Mouse (Mus musculus): Measurements from ENCODE around the gene A630001G21Rik. TPM values are rescaled to one million over a fixed set of nuclear protein-coding genes. Genes with fewer than 3 reads are reported as not detected.
A peak's percentile ranks its signal among the peaks of the same experiment; 100 is the strongest.

The A630001G21Rik gene
- polyA plus RNA-seq, 1 experiment = 28.4 TPM

DNA sequence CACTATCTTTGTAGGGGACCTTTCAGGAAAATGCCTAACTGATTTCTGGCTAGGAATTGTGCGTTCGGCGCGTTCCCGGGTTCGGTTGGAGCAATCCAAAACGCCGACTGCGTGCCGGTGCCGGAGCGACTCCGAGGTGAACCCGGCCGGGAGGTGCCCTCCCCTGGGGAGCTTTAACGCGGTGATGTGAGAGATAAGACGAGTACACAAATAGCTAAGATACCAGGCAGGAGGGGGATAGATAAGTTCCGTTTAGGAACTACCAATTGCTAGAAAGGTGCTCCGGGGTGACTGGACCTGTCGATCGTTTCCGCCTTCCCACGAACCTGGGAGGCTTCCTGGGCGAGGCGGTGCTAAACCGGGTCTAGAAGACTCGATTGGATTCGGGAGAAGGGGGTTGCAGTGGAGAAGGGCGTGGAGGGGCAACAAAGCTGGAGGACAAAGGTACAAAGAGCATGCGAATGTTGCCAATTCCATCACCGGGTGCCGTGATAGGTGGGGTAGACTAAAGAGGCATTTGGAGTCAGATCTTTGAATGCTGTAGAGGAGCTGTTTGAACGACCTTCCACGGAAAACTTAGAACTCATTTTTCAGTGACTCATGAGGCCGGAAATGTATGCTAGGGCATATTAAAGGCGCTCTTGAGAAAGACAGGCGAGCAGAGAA, 15.8 kb upstream of the A630001G21Rik start:
- no peaks in the 10 kb centered on the region for H3K27me3 ChIP-seq (ENCODE audit: control insufficient read depth, insufficient read depth, low read length)
- under 1% methylated on average over 38 of the region's 38 CpGs for WGBS
- peak overlapping the region; percentile 100 for H3K4me3 ChIP-seq (ENCODE audit: extremely low read depth, insufficient read depth, insufficient read length)
- DNase-seq (ENCODE audit: low read depth in 1 of 2, low spot score in 2 of 2) = peak; percentile 19 to 24
- TF ChIP-seq CTCF (IDR thresholded peaks at IDR 0.05; ENCODE audit: extremely low read depth, insufficient read depth, insufficient read length, insufficient replicate concordance) = no peak
- no peak for TF ChIP-seq POLR2A (IDR thresholded peaks at IDR 0.05; ENCODE audit: low read depth, low read length)
- H3K4me1 ChIP-seq (ENCODE audit: control insufficient read depth, insufficient read depth, insufficient read length) = peaks cover 3% of the 10 kb centered on the region; the same call in 1 of the 2 replicates
- H3K27ac ChIP-seq (ENCODE audit: insufficient read depth, low read length) = peak overlapping the region; percentile 95
- H3K36me3 ChIP-seq (ENCODE audit: control insufficient read depth, insufficient read depth, low read length) = no peaks in the 10 kb centered on the region

DNA sequence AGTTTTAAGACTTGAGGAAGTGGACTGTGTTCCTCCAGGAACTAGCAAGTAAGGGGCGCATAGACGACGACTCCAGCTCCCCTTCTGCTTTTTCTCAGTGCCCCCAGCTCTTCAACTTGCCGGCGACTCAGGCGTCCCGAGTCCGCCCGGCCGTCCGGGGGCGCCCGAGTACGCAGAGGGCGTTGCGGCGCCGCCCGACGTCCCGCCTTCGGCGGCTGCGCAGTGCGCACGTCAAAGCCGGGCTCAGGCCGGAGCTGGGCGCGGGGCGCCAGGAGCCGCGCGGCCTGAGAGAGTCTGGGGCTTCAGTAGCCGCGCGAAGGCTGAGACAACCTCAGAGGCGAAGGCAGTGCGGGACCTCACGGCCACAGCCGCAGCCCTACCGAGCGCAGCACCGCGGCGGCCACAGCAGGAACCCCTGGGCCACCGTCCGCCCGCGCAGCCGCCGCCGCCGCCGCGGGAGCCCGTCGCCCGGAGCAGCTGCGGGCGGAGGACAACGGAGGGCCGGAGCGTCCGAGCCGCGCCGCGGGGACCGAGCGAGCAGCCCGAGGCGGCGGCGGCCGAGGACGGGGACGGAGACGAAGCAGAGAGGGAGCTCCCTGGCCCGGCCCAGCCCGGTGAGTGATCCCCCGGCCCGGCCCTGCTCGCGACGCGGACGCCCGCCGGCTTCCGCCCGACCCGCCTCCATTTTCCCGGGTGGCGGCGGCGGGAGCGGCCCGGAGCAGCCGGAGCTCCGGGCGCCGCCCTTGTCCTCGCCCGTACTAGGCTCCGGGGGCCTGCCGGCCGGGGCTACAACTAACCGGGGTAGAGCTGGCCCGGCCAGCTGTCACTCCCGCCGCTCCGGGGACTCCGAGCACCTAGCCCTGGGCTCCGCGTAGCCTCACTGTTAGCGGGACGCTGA, 15.0 kb upstream of the A630001G21Rik start, which contains the start of gene Cab39:
Gene Cab39, plus strand, starts transcription at position 234 of the 898 bp plus-strand sequence.
- H3K4me1 ChIP-seq (ENCODE audit: control insufficient read depth, insufficient read depth, insufficient read length) = peaks cover 3% of the 10 kb centered on the region; the same call in 1 of the 2 replicates
- H3K36me3 ChIP-seq (ENCODE audit: control insufficient read depth, insufficient read depth, low read length) = no peaks in the 10 kb centered on the region
- DNase-seq (ENCODE audit: low read depth in 1 of 2, low spot score in 2 of 2) = peak; percentile 77 to 89
- H3K4me3 ChIP-seq (ENCODE audit: extremely low read depth, insufficient read depth, insufficient read length) = peak within 1 kb of the TSS; percentile 100
- TF ChIP-seq CTCF (IDR thresholded peaks at IDR 0.05; ENCODE audit: extremely low read depth, insufficient read depth, insufficient read length, insufficient replicate concordance) (peak; percentile 62; the same call in 1 of the 2 replicates), POLR2A (IDR thresholded peaks at IDR 0.05; ENCODE audit: low read depth, low read length) (peak; percentile 83)
- H3K27ac ChIP-seq (ENCODE audit: insufficient read depth, low read length) = peak within 1 kb of the TSS; percentile 95
- no peaks in the 10 kb centered on the region for H3K27me3 ChIP-seq (ENCODE audit: control insufficient read depth, insufficient read depth, low read length)
- under 1% methylated on average over 110 of the region's 118 CpGs for WGBS

DNA sequence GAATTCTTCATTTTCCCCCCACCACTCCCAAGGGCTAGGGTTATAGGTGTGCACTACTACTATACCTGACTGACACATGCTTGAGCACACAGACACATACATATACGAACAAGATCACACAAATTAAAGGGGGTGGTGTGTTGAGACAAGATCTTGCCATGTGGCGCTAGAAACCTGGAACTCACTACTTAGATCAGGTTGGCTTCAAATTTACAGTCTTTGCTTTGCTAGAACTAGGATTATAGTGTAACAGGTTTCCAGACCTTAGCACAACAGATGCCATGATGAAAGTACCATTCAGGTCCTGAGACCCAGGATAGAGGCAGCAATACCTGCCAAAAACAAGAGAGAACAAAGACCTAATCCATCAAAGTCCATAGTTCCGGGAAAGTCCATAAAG, 13.0 kb upstream of the A630001G21Rik start:
- Histone ChIP-seq H3K27me3 (ENCODE audit: control insufficient read depth, insufficient read depth, low read length) (no peaks in the 10 kb centered on the region), H3K27ac (ENCODE audit: insufficient read depth, low read length) (no peak overlapping the region), H3K36me3 (ENCODE audit: control insufficient read depth, insufficient read depth, low read length) (no peaks in the 10 kb centered on the region), H3K4me1 (ENCODE audit: control insufficient read depth, insufficient read depth, insufficient read length) (0 out of 2 replicates have a peak, but pooled peaks cover 3% of the 10 kb centered on the region), H3K4me3 (ENCODE audit: extremely low read depth, insufficient read depth, insufficient read length) (no peak overlapping the region)
- WGBS = 91% methylated on average over 3 of the region's 3 CpGs
- no peak for TF ChIP-seq POLR2A (IDR thresholded peaks at IDR 0.05; ENCODE audit: low read depth, low read length)
- no peak for TF ChIP-seq CTCF (IDR thresholded peaks at IDR 0.05; ENCODE audit: extremely low read depth, insufficient read depth, insufficient read length, insufficient replicate concordance)
- no peak for DNase-seq (ENCODE audit: low read depth in 1 of 2, low spot score in 2 of 2)

DNA sequence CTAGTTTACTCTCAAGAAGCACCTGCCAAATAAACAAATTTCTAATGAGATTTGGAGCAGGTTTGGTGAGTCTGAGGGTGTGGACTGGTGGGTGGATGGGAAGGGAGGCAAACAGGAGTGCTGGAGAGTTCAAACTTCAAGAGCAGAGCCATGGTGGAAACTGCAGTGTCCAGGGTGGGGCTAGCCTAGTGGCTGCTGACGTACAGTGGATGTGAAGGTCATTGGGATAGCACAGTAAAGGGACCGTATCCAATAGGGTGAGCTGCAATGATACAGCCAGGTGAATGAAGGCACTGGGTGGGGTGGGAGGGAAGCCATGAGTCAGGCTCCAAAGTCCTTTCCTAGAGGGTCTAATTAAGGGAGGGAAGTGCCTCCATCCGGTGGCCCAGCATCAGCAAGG, 12.1 kb upstream of the A630001G21Rik start:
- H3K27me3 ChIP-seq (ENCODE audit: control insufficient read depth, insufficient read depth, low read length) = no peaks in the 10 kb centered on the region
- no peak overlapping the region for H3K27ac ChIP-seq (ENCODE audit: insufficient read depth, low read length)
- H3K4me3 ChIP-seq (ENCODE audit: extremely low read depth, insufficient read depth, insufficient read length) = no peak overlapping the region
- H3K4me1 ChIP-seq (ENCODE audit: control insufficient read depth, insufficient read depth, insufficient read length) = no peaks in the 10 kb centered on the region
- no peaks in the 10 kb centered on the region for H3K36me3 ChIP-seq (ENCODE audit: control insufficient read depth, insufficient read depth, low read length)
- no peak for TF ChIP-seq POLR2A (IDR thresholded peaks at IDR 0.05; ENCODE audit: low read depth, low read length)
- no peak for TF ChIP-seq CTCF (IDR thresholded peaks at IDR 0.05; ENCODE audit: extremely low read depth, insufficient read depth, insufficient read length, insufficient replicate concordance)
- WGBS = 76% methylated on average over 3 of the region's 3 CpGs
- DNase-seq (ENCODE audit: low read depth in 1 of 2, low spot score in 2 of 2) = no peak

DNA sequence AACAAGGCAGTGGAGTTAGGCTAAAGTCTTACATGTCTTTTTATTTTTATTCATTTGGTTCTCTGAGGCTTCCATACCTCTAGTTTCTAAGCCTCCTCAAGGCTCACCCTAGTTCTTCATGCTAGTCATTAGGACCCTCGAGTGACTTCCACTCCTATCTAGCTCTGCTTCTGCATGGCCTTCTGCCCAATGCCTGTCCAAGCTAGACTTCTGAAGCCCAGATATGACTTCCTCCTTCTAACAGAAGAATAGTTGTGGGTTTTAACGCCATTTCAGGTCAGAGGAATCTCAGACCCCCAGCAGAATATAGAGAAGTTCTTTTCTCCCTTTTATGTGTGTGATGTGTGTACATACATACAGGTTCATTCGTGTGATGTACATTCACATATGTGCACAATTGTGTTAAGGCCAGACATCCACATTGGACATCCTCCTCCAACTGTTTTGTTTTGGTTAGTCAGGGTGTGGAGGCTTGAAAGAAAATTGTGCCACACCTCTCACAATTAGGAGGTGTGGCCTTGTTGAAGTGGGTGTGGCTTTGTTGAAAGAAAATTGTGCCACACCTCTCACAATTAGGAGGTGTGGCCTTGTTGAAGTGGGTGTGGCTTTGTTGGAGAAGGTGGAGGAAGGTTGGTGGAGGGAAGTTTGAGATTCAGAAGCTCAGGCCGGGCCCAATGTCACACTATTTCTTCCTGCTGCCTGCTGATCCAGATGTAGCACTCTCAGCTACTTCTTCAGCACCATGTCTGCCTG, 1.2 kb upstream of the A630001G21Rik start:
- H3K27me3 ChIP-seq (ENCODE audit: control insufficient read depth, insufficient read depth, low read length) = no peaks in the 10 kb centered on the region
- no peak overlapping the region for H3K4me3 ChIP-seq (ENCODE audit: extremely low read depth, insufficient read depth, insufficient read length)
- no peak for DNase-seq (ENCODE audit: low read depth in 1 of 2, low spot score in 2 of 2)
- H3K4me1 ChIP-seq (ENCODE audit: control insufficient read depth, insufficient read depth, insufficient read length) = no peaks in the 10 kb centered on the region
- WGBS = 25% methylated on average over 4 of the region's 4 CpGs
- TF ChIP-seq CTCF (IDR thresholded peaks at IDR 0.05; ENCODE audit: extremely low read depth, insufficient read depth, insufficient read length, insufficient replicate concordance) = no peak
- no peak for TF ChIP-seq POLR2A (IDR thresholded peaks at IDR 0.05; ENCODE audit: low read depth, low read length)
- no peak overlapping the region for H3K27ac ChIP-seq (ENCODE audit: insufficient read depth, low read length)
- no peaks in the 10 kb centered on the region for H3K36me3 ChIP-seq (ENCODE audit: control insufficient read depth, insufficient read depth, low read length)

DNA sequence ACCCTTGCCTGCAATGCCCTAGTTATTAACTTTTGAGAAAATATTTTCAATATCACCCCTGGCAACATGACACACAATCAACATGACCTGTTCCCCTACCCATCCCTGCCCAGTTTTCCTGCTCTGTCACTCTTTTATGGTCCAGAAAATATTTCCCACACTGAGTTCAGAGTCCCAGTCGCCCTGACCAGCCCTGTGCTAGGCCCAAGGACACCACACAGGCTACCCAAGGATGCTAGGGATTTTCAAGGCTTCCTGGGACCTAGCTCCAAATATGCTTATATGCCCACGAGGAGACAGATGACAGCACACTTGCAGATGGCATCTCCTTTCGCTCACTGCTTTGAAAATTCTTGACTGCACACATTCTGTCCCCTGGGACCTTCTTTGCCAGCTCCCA, 569 bp upstream of the A630001G21Rik start:
- no peaks in the 10 kb centered on the region for H3K27me3 ChIP-seq (ENCODE audit: control insufficient read depth, insufficient read depth, low read length)
- H3K27ac ChIP-seq (ENCODE audit: insufficient read depth, low read length) = no peak overlapping the region
- no peak for DNase-seq (ENCODE audit: low read depth in 1 of 2, low spot score in 2 of 2)
- 75% methylated on average over 3 of the region's 3 CpGs for WGBS
- no peaks in the 10 kb centered on the region for H3K36me3 ChIP-seq (ENCODE audit: control insufficient read depth, insufficient read depth, low read length)
- H3K4me3 ChIP-seq (ENCODE audit: extremely low read depth, insufficient read depth, insufficient read length) = no peak overlapping the region
- no peak for TF ChIP-seq CTCF (IDR thresholded peaks at IDR 0.05; ENCODE audit: extremely low read depth, insufficient read depth, insufficient read length, insufficient replicate concordance)
- TF ChIP-seq POLR2A (IDR thresholded peaks at IDR 0.05; ENCODE audit: low read depth, low read length) = no peak
- H3K4me1 ChIP-seq (ENCODE audit: control insufficient read depth, insufficient read depth, insufficient read length) = no peaks in the 10 kb centered on the region

Data from spleen, adult 2 months (tissue).